Mouse (Mus musculus) thymus, adult 2 months (tissue): Measurements from ENCODE around the gene Vmn1r14.
"Not testable (repeated sequence)": the region's sequence is repeated elsewhere in the genome, so short reads cannot be mapped to it uniquely, and the experiment has no call there.

ENCODE experiments used
- CTCF ChIP-seq: fragments of 200-500 bp; IDR thresholded peaks from 2 replicates; pipeline ENCODE4 v1.5.1; 2012; ENCODE audit warnings: mild to moderate bottlenecking, control low read depth, low read length, moderate library complexity, borderline replicate concordance; ENCODE audit not compliant: control insufficient read depth, poor library complexity, insufficient read depth; ENCODE audit errors: extremely low read depth
- POLR2A ChIP-seq: fragments of 200-500 bp; IDR thresholded peaks from 2 replicates; pipeline ENCODE4 v1.6.1; 2012; ENCODE audit warnings: mild to moderate bottlenecking, low read length, control low read depth, moderate library complexity; ENCODE audit not compliant: control insufficient read depth, poor library complexity, insufficient read depth; ENCODE audit errors: extremely low read depth

DNA sequence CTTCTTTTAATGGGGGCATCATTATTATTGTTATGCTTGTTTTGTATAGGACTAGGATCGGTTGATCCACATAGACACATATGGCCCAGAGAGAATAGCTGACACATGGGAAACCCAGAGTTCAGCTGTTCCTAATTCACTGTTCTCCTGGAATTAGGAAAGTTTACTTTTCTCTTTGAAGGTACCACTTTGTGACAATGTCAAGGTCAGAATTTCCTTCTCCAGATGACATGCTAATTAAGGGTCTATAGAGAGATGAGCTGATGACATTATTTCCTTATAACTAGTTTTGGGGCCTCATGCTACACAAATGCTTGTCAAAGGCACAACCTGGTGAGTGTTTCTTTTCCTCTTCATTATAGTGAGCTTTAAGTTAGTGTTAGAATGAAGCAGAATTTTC lies 28.5 kb upstream of the Vmn1r14 start, which contains the start of gene Vmn1r13:
- TF ChIP-seq CTCF, POLR2A: not testable (repeated sequence)
